Mouse (Mus musculus) hindbrain, postnatal 0 days (tissue): ENCODE results near the gene Tenm2. TPM values are rescaled to one million over a fixed set of nuclear protein-coding genes. Genes with fewer than 3 reads are reported as not detected.
A peak's percentile ranks its signal among the peaks of the same experiment; 100 is the strongest.

Experiments used
- ATAC-seq: fragments of 200-750 bp; cut with Nextera tagmentation; 2 replicates; pipeline ENCODE4 v1.8.0; 2017; ENCODE audit warnings: mild to moderate bottlenecking, moderate TSS enrichment, moderate library complexity
- DNase-seq: peaks from one replicate; pipeline ENCODE4 v3.0.0-alpha.2; 2015; ENCODE audit warnings: low spot score
- H3K27ac ChIP-seq: fragments of 300-500 bp; sonication (generic); 2 replicates; pipeline ENCODE4 v1.5.1; 2014; ENCODE audit warnings: mild to moderate bottlenecking
- H3K27me3 ChIP-seq: fragments of 300-500 bp; sonication (generic); 2 replicates; pipeline ENCODE4 v1.6.1; 2014; ENCODE audit warnings: low read length, mixed read lengths; ENCODE audit not compliant: insufficient read depth
- H3K36me3 ChIP-seq: fragments of 300-500 bp; sonication (generic); 2 replicates; pipeline ENCODE4 v1.6.1; 2014; ENCODE audit warnings: low read length, mixed read lengths; ENCODE audit not compliant: insufficient read depth
- H3K4me1 ChIP-seq: fragments of 300-500 bp; sonication (generic); 2 replicates; pipeline ENCODE4 v1.6.1; 2014; ENCODE audit warnings: antibody characterized with exemption, low read length, mixed read lengths; ENCODE audit not compliant: insufficient read depth
- H3K4me2 ChIP-seq: fragments of 300-500 bp; sonication (generic); 2 replicates; pipeline ENCODE4 v1.6.1; 2014; ENCODE audit warnings: low read depth, mild to moderate bottlenecking, low read length, moderate library complexity, mixed read lengths
- H3K4me3 ChIP-seq: fragments of 300-500 bp; sonication (generic); 2 replicates; pipeline ENCODE4 v1.5.1; 2014; ENCODE audit warnings: low read length
- H3K9ac ChIP-seq: fragments of 300-500 bp; sonication (generic); replicated peaks from 2 replicates; pipeline ENCODE4 v1.6.1; 2014; ENCODE audit warnings: mild to moderate bottlenecking, low read length, moderate library complexity, mixed read lengths
- H3K9me3 ChIP-seq: fragments of 300-500 bp; sonication (generic); 2 replicates; pipeline ENCODE4 v1.6.1; 2016; ENCODE audit warnings: low read length, mixed read lengths
- CTCF ChIP-seq: IDR thresholded peaks from 2 replicates; pipeline ENCODE4 v1.5.1; 2016; ENCODE audit warnings: antibody characterized with exemption, control low read depth, low read depth
- WGBS: fragments of 180-500 bp; shearing (Covaris S2); extraction: QIAGEN DNeasy Blood & Tissue Kit; methylation state at CpG from one replicate; pipeline ENCODE4 v1.1.7; 2014; 5-methylcytosine and 5-hydroxymethylcytosine counted together
- polyA plus RNA-seq: library from polyadenylated mRNA; unstranded; fragments of >200 nt; fragmentation: Nextera tagmentation; extraction: Ambion mirVana; gene quantifications from 2 replicates; pipeline ENCODE4 v1.2.1, GENCODE M21; 2015
- total RNA-seq: library from RNA; depleted of rRNA; stranded (reverse); fragments of >200 nt; gene quantifications from 2 replicates; pipeline ENCODE4 v1.2.3, GENCODE M21; 2014

Tenm2 gene
- total and polyA plus RNA-seq, 2 experiments from 2014 or later = 30.1 to 78.0 TPM

GRCm38 (mm10) chr11:35973135-35973534, 1262.6 kb downstream of the Tenm2 start:
- ATAC-seq (no peak), DNase-seq (no peak)
- Histone ChIP-seq H3K4me1 (peaks cover 15% of the 10 kb centered on the region; the same call in 1 of the 2 replicates), H3K9me3 (no peaks in the 10 kb centered on the region), H3K36me3 (no peaks in the 10 kb centered on the region), H3K27ac (no peak overlapping the region), H3K4me3 (no peak overlapping the region), H3K4me2 (no peak overlapping the region), H3K27me3 (no peaks in the 10 kb centered on the region), H3K9ac (no peak overlapping the region)
- 36% methylated on average over 7 of the region's 7 CpGs for WGBS
- TF ChIP-seq CTCF = no peak

GRCm38 (mm10) chr11:35972270-35972931, 1263.4 kb downstream of the Tenm2 start:
- peak overlapping the region; percentile 23 for H3K4me2 ChIP-seq
- no peak overlapping the region for H3K4me3 ChIP-seq
- H3K27me3 ChIP-seq = no peaks in the 10 kb centered on the region
- no peaks in the 10 kb centered on the region for H3K9me3 ChIP-seq
- TF ChIP-seq CTCF = no peak
- H3K27ac ChIP-seq = no peak overlapping the region
- H3K36me3 ChIP-seq = no peaks in the 10 kb centered on the region
- DNase-seq = peak; percentile 35
- no peak overlapping the region for H3K9ac ChIP-seq
- peaks cover 15% of the 10 kb centered on the region; the same call in 1 of the 2 replicates for H3K4me1 ChIP-seq
- ATAC-seq = no peak
- 8% methylated on average over 6 of the region's 6 CpGs for WGBS

GRCm38 (mm10) chr11:35970806-35971705, 1264.7 kb downstream of the Tenm2 start:
- H3K4me2 ChIP-seq = no peak overlapping the region
- H3K36me3 ChIP-seq = no peaks in the 10 kb centered on the region
- no peaks in the 10 kb centered on the region for H3K27me3 ChIP-seq
- peaks cover 12% of the 10 kb centered on the region; the same call in 1 of the 2 replicates for H3K4me1 ChIP-seq
- H3K27ac ChIP-seq = no peak overlapping the region
- no peaks in the 10 kb centered on the region for H3K9me3 ChIP-seq
- WGBS = 85% methylated on average over 19 of the region's 19 CpGs
- H3K9ac ChIP-seq = no peak overlapping the region
- ATAC-seq = no peak
- H3K4me3 ChIP-seq = no peak overlapping the region
- TF ChIP-seq CTCF = no peak
- DNase-seq = no peak

- Histone ChIP-seq H3K4me3 (no peak overlapping the region), H3K9ac (no peak overlapping the region), H3K36me3 (no peaks in the 10 kb centered on the region), H3K4me2 (no peak overlapping the region), H3K9me3 (no peaks in the 10 kb centered on the region), H3K4me1 (peaks cover 4% of the 10 kb centered on the region; the same call in 1 of the 2 replicates), H3K27me3 (no peaks in the 10 kb centered on the region), H3K27ac (no peak overlapping the region)
- TF ChIP-seq CTCF = no peak
- no peak for ATAC-seq
- DNase-seq = no peak
- 87% methylated on average over 10 of the region's 10 CpGs for WGBS
Measured at GRCm38 (mm10) chr11:35968291-35968690, 1267.5 kb downstream of the Tenm2 start.

GRCm38 (mm10) chr11:35963981-35964549, 1271.7 kb downstream of the Tenm2 start:
- DNase-seq = no peak

GRCm38 (mm10) chr11:35963554-35963953, 1272.2 kb downstream of the Tenm2 start:
- Histone ChIP-seq H3K27ac (no peak overlapping the region), H3K4me1 (no peaks in the 10 kb centered on the region), H3K4me2 (no peak overlapping the region), H3K27me3 (no peaks in the 10 kb centered on the region), H3K9me3 (no peaks in the 10 kb centered on the region), H3K9ac (no peak overlapping the region), H3K36me3 (no peaks in the 10 kb centered on the region), H3K4me3 (no peak overlapping the region)
- ATAC-seq = no peak
- DNase-seq = no peak
- TF ChIP-seq CTCF = no peak
- 57% methylated on average over 2 of the region's 2 CpGs for WGBS

More at GRCm38 (mm10) chr11:35963981-35964549, 1271.7 kb downstream of the Tenm2 start:
- H3K4me2 ChIP-seq = no peak overlapping the region
- TF ChIP-seq CTCF = no peak
- ATAC-seq = no peak
- no peaks in the 10 kb centered on the region for H3K4me1 ChIP-seq
- H3K9me3 ChIP-seq = no peaks in the 10 kb centered on the region
- no peak overlapping the region for H3K4me3 ChIP-seq
- WGBS = 82% methylated on average over 9 of the region's 9 CpGs
- no peaks in the 10 kb centered on the region for H3K27me3 ChIP-seq
- no peak overlapping the region for H3K9ac ChIP-seq
- no peaks in the 10 kb centered on the region for H3K36me3 ChIP-seq
- H3K27ac ChIP-seq = no peak overlapping the region
